Mouse (Mus musculus) CH12.LX (cell line): ENCODE results near the gene Borcs6. TPM values are rescaled to one million over a fixed set of nuclear protein-coding genes. Genes with fewer than 3 reads are reported as not detected.

Source experiments
- DNase-seq: peaks from one replicate; pipeline ENCODE4 v3.0.0-alpha.2; 2013; ENCODE audit errors: extremely low read depth
- H3K27ac ChIP-seq: 2 replicates; pipeline ENCODE4 v1.5.1; 2012; ENCODE audit warnings: low read depth, mild to moderate bottlenecking, control low read depth, moderate library complexity; ENCODE audit not compliant: insufficient read depth
- H3K27me3 ChIP-seq: replicated peaks from 2 replicates; pipeline ENCODE3; 2012; ENCODE audit warnings: inconsistent platforms
- H3K36me3 ChIP-seq, 2 experiments: replicated peaks in 1 of 2; 2 replicates each; pipeline versions ENCODE3 to v1.6.1; 2012; ENCODE audit warnings: inconsistent platforms in 1 of 2, low read length in 1 of 2, mild to moderate bottlenecking in 1 of 2, mixed read lengths in 1 of 2, moderate library complexity in 1 of 2; ENCODE audit not compliant: control insufficient read depth in 1 of 2, insufficient read depth in 1 of 2
- H3K4me1 ChIP-seq, 2 experiments: 2 replicates each; pipeline ENCODE4 v1.6.1; 2012; ENCODE audit warnings: inconsistent platforms in 1 of 2, moderate library complexity in 1 of 2; ENCODE audit not compliant: insufficient read depth in 2 of 2, control insufficient read depth in 1 of 2
- H3K4me2 ChIP-seq: 2 replicates; pipeline ENCODE4 v1.6.1; 2012; ENCODE audit warnings: low read depth, mild to moderate bottlenecking, control low read depth; ENCODE audit not compliant: poor library complexity, insufficient read depth, severe bottlenecking
- H3K4me3 ChIP-seq, 3 experiments: fragments of 150-350 bp in 1 of 3; sonication (generic) in 1 of 3; replicated peaks in 1 of 3; 2 replicates each; pipeline versions ENCODE3 to v1.5.1; 2011 to 2012; ENCODE audit warnings: low read depth in 2 of 3, low read length in 2 of 3, mild to moderate bottlenecking in 2 of 3, moderate library complexity in 2 of 3, control low read depth in 1 of 3, improper control_type of control experiment in 1 of 3, inconsistent platforms in 1 of 3, mixed read lengths in 1 of 3; ENCODE audit not compliant: poor library complexity in 1 of 3
- H3K79me2 ChIP-seq: replicated peaks from 2 replicates; pipeline ENCODE4 v1.6.1; 2012; ENCODE audit warnings: mild to moderate bottlenecking, moderate library complexity; ENCODE audit not compliant: control insufficient read depth, poor library complexity, insufficient read depth, severe bottlenecking; ENCODE audit errors: extremely low read depth
- H3K9ac ChIP-seq: 2 replicates; pipeline ENCODE4 v1.6.1; 2012; ENCODE audit warnings: low read depth, mild to moderate bottlenecking, control low read depth, moderate library complexity; ENCODE audit not compliant: insufficient read depth
- H3K9me3 ChIP-seq: replicated peaks from 2 replicates; pipeline ENCODE3; 2012; ENCODE audit warnings: low read length, inconsistent platforms, mixed read lengths
- BHLHE40 ChIP-seq: IDR thresholded peaks from 2 replicates; pipeline ENCODE4 v1.6.1; 2011; ENCODE audit warnings: mild to moderate bottlenecking, low read depth, low read length, improper control_type of control experiment
- ETS1 ChIP-seq: conservative IDR thresholded peaks from 2 replicates; pipeline ENCODE4 v1.6.1; 2012; ENCODE audit warnings: low read depth, mild to moderate bottlenecking, inconsistent platforms, low read length, improper control_type of control experiment, moderate library complexity
- GABPA ChIP-seq: IDR thresholded peaks from 2 replicates; pipeline ENCODE4 v1.6.1; 2012; ENCODE audit warnings: low read depth, low read length, improper control_type of control experiment, inconsistent platforms; ENCODE audit not compliant: insufficient replicate concordance
- IRF4 ChIP-seq: IDR thresholded peaks from 2 replicates; pipeline ENCODE4 v1.6.1; 2014; ENCODE audit warnings: low read depth, mild to moderate bottlenecking, inconsistent platforms, low read length, improper control_type of control experiment
- KAT2A ChIP-seq: IDR thresholded peaks from 2 replicates; pipeline ENCODE4 v1.6.1; 2012; ENCODE audit warnings: low read length, improper control_type of control experiment, inconsistent platforms; ENCODE audit not compliant: insufficient replicate concordance
- MEF2A ChIP-seq: IDR thresholded peaks from 2 replicates; pipeline ENCODE4 v1.6.1; 2014; ENCODE audit warnings: low read depth, mild to moderate bottlenecking, inconsistent platforms, low read length, improper control_type of control experiment, borderline replicate concordance
- NELFE ChIP-seq: IDR thresholded peaks from 2 replicates; pipeline ENCODE4 v1.6.1; 2011; ENCODE audit warnings: low read depth, low read length, improper control_type of control experiment
- PAX5 ChIP-seq: IDR thresholded peaks from 2 replicates; pipeline ENCODE4 v1.6.1; 2012; ENCODE audit warnings: low read length, inconsistent platforms, mixed read lengths
- POLR2A ChIP-seq: IDR thresholded peaks from 2 replicates; pipeline ENCODE4 v1.6.1; 2011; ENCODE audit warnings: low read depth, mild to moderate bottlenecking, improper control_type of control experiment, low read length
- POLR2AphosphoS2 ChIP-seq: IDR thresholded peaks from 2 replicates; pipeline ENCODE4 v1.6.1; 2011; ENCODE audit warnings: low read depth, low read length, improper control_type of control experiment
- RCOR1 ChIP-seq: conservative IDR thresholded peaks from 2 replicates; pipeline ENCODE4 v1.6.1; 2012; ENCODE audit warnings: low read depth, mild to moderate bottlenecking, inconsistent platforms, low read length, improper control_type of control experiment
- SIN3A ChIP-seq: IDR thresholded peaks from 2 replicates; pipeline ENCODE4 v1.6.1; 2012; ENCODE audit warnings: low read length, improper control_type of control experiment, inconsistent platforms
- SMC3 ChIP-seq: IDR thresholded peaks from 2 replicates; pipeline ENCODE4 v1.6.1; 2011; ENCODE audit warnings: low read depth, low read length, improper control_type of control experiment
- TBP ChIP-seq: conservative IDR thresholded peaks from 2 replicates; pipeline ENCODE4 v1.6.1; 2011; ENCODE audit warnings: low read depth, low read length, improper control_type of control experiment
- TCF12 ChIP-seq: IDR thresholded peaks from 2 replicates; pipeline ENCODE4 v1.6.1; 2014; ENCODE audit warnings: low read depth, mild to moderate bottlenecking, inconsistent platforms, low read length, improper control_type of control experiment
- UBTF ChIP-seq: IDR thresholded peaks from 2 replicates; pipeline ENCODE4 v1.6.1; 2012; ENCODE audit warnings: low read depth, mild to moderate bottlenecking, inconsistent platforms, low read length, improper control_type of control experiment, moderate library complexity
- USF1 ChIP-seq: IDR thresholded peaks from 2 replicates; pipeline ENCODE4 v1.6.1; 2014; ENCODE audit warnings: low read depth, mild to moderate bottlenecking, inconsistent platforms, low read length, improper control_type of control experiment
- USF2 ChIP-seq: conservative IDR thresholded peaks from 2 replicates; pipeline ENCODE4 v1.6.1; 2011; ENCODE audit warnings: low read depth, low read length, improper control_type of control experiment
- ZMIZ1 ChIP-seq: IDR thresholded peaks from 2 replicates; pipeline ENCODE4 v1.6.1; 2012; ENCODE audit warnings: low read depth, mild to moderate bottlenecking, inconsistent platforms, low read length, improper control_type of control experiment
- ZNF384 ChIP-seq: IDR thresholded peaks from 2 replicates; pipeline ENCODE4 v1.6.1; 2012; ENCODE audit warnings: low read depth, low read length, improper control_type of control experiment, inconsistent platforms
- dilution Hi-C: fragments of 300-500 bp; cut with MboI; formaldehyde crosslinking; loops from 2 replicates; pipeline ENCODE4 v1.14.3; 2020; ENCODE audit warnings: low sequenced_read_pairs; ENCODE audit not compliant: extremely low pct_unique_long_range_greater_than_20kb, extremely low pct_ligation_motif_present
- in situ Hi-C: fragments of 300-500 bp; cut with MboI; formaldehyde crosslinking; loops from 3 replicates; pipeline ENCODE4 v1.14.3; 2019; ENCODE audit warnings: low sequenced_read_pairs, low pct_ligation_motif_present, low pct_unique_long_range_greater_than_20kb, mixed read lengths
- polyA plus RNA-seq: library from polyadenylated mRNA; unstranded; fragments of >175 nt; gene quantifications from 2 replicates; pipeline ENCODE4 v1.2.1, GENCODE M21; 2012; ENCODE audit warnings: low read depth; ENCODE audit not compliant: insufficient read length
- total RNA-seq, 2 experiments: library from RNA; depleted of rRNA; stranded (reverse); fragments of 300-350 nt in 1 of 2; fragments of >200 nt in 1 of 2; gene quantifications; 2 replicates each; pipeline ENCODE4 v1.2.3; 2012 to 2014

Gene Borcs6
- total and polyA plus RNA-seq, 3 experiments, result 5.4 to 11.1 (median 7.3) TPM

GRCm38 (mm10) chr11:69036486-69037230, 22.9 kb upstream of the Borcs6 start:
- no peaks in the 10 kb centered on the region for H3K79me2 ChIP-seq
- TF ChIP-seq TBP (peak; percentile 99), IRF4 (no peak), POLR2A (peak; percentile 86)
- TF ChIP-seq, all 38 proteins: peak for 2
- DNase-seq, result peak; percentile 90
- in situ Hi-C loops (no loop called here), dilution Hi-C loops (no loop called here)
- peak overlapping the region; percentile 61 for H3K27ac ChIP-seq
- peak overlapping the region; percentile 87 for H3K4me2 ChIP-seq
- H3K4me3 ChIP-seq, result peak overlapping the region; percentile 64 to 86 (median 65)
- H3K36me3 ChIP-seq, result peaks cover 40 to 47% of the 10 kb centered on the region in 2 experiments
- H3K27me3 ChIP-seq, result no peaks in the 10 kb centered on the region
- H3K4me1 ChIP-seq, result peaks cover 18 to 32% of the 10 kb centered on the region in 2 experiments
- H3K9me3 ChIP-seq, result no peaks in the 10 kb centered on the region
- peak overlapping the region; percentile 75 for H3K9ac ChIP-seq

GRCm38 (mm10) chr11:69037231-69038061, 22.1 kb upstream of the Borcs6 start:
- H3K79me2 ChIP-seq, result no peaks in the 10 kb centered on the region
- peak overlapping the region; percentile 64 to 86 (median 65) for H3K4me3 ChIP-seq
- peak; percentile 94 for DNase-seq
- peak overlapping the region; percentile 4 for H3K4me2 ChIP-seq
- in situ Hi-C loops (no loop called here), dilution Hi-C loops (no loop called here)
- peak overlapping the region; percentile 75 for H3K9ac ChIP-seq
- peak; percentile 99 for TF ChIP-seq TBP
- TF ChIP-seq IRF4, result no peak
- no peak for TF ChIP-seq USF1
- TF ChIP-seq TCF12, result no peak
- H3K36me3 ChIP-seq, result peaks cover 35 to 41% of the 10 kb centered on the region in 2 experiments
- H3K9me3 ChIP-seq, result no peaks in the 10 kb centered on the region
- H3K27ac ChIP-seq, result peak overlapping the region; percentile 61
- no peaks in the 10 kb centered on the region for H3K27me3 ChIP-seq
- H3K4me1 ChIP-seq, result peaks cover 18 to 32% of the 10 kb centered on the region in 2 experiments

- Histone ChIP-seq H3K9ac (no peak overlapping the region), H3K4me2 (peak overlapping the region; percentile 70), H3K9me3 (no peaks in the 10 kb centered on the region), H3K4me3 (peak overlapping the region in 2 of 3 experiments; percentile 18 to 20), H3K79me2 (no peaks in the 10 kb centered on the region), H3K36me3 (peaks cover 28 to 33% of the 10 kb centered on the region in 2 experiments), H3K4me1 (peaks cover 18 to 38% of the 10 kb centered on the region in 2 experiments), H3K27ac (0 out of 2 replicates have a peak overlapping the region, but pooled peaks have one; percentile 5), H3K27me3 (no peaks in the 10 kb centered on the region)
- in situ Hi-C loops (no loop called here), dilution Hi-C loops (no loop called here)
- TF ChIP-seq BHLHE40 (no peak), ETS1 (no peak), SMC3 (no peak), GABPA (no peak), POLR2AphosphoS2 (no peak), ZMIZ1 (no peak), ZNF384 (no peak), USF1 (no peak), RCOR1 (no peak), KAT2A (no peak), MEF2A (no peak), USF2 (no peak), SIN3A (no peak), UBTF (no peak), TBP (no peak), NELFE (no peak), PAX5 (no peak)
- no peak for DNase-seq
Observed at GRCm38 (mm10) chr11:69038173-69038572, 21.3 kb upstream of the Borcs6 start.
